ENCODE assay signal across 10 mouse cellular contexts in genomic region chr8:45267611-45268391, GRCm38 (mm10). TPM values are rescaled to one million over a fixed set of nuclear protein-coding genes. Genes with fewer than 3 reads are reported as not detected.
DNase-seq lines count a peak whose midpoint lies in the region; ATAC-seq and TF ChIP-seq lines count a peak whose summit lies in the region.
"Had no signal": no experiment of that assay in that cellular context is flagged by ENCODE, and none has a peak within 500 bp of the region (broad histone marks: within the 10 kb centered on the region; RNA-seq: fewer than 3 reads in every experiment).

No protein-coding gene starts in this region.

- H3K9ac ChIP-seq in kidney, embryonic 16.5 days (replicated peaks; ENCODE audit: low read length), result no peak overlapping the region
- no peak overlapping the region for H3K9ac ChIP-seq in forebrain, embryonic 16.5 days (replicated peaks; ENCODE audit: low read depth, low read length)

- no peak for TF ChIP-seq POLR2A in kidney, adult 2 months (IDR thresholded peaks at IDR 0.05; ENCODE audit: low read depth, low read length)

- DNase-seq in kidney, adult 2 months, result peak; percentile 17
- DNase-seq in adipocyte (ENCODE audit: low spot score), result peak; percentile 36
- peak; percentile 19 for DNase-seq in brain, adult 2 months (ENCODE audit: low read depth, low spot score)
- peak; percentile 31 for DNase-seq in lung, postnatal 10 days
- DNase-seq in right cerebral cortex, adult 2 months (ENCODE audit: low spot score in 2 of 2), result no peak

- 0 out of 2 replicates have a peak, but pooled peaks cover 3% of the 10 kb centered on the region for H3K4me1 ChIP-seq in kidney, adult 2 months (ENCODE audit: control insufficient read depth, insufficient read depth, low read length)
- no peaks in the 10 kb centered on the region for H3K4me1 ChIP-seq in kidney, embryonic 16.5 days (ENCODE audit: insufficient read depth, low read length)
- H3K4me1 ChIP-seq in forebrain, embryonic 16.5 days (replicated peaks; ENCODE audit: control insufficient read depth, insufficient read depth, low read length), result no peaks in the 10 kb centered on the region

- H3K27ac ChIP-seq in kidney, adult 2 months (ENCODE audit: insufficient read depth, low read depth, low read length), result no peak overlapping the region
- H3K27ac ChIP-seq in kidney, embryonic 16.5 days (ENCODE audit: low read length), result no peak overlapping the region
- no peak overlapping the region for H3K27ac ChIP-seq in forebrain, embryonic 16.5 days (ENCODE audit: low read length)

- TF ChIP-seq CTCF in kidney, adult 2 months (conservative IDR thresholded peaks at IDR 0.05; ENCODE audit: insufficient read depth, insufficient read length, low read depth, low read length), result no peak

- 43% methylated on average over 4 of the region's 4 CpGs for WGBS in kidney, adult 2 months
- 64% methylated on average over 4 of the region's 4 CpGs for WGBS in kidney, embryonic 16.5 days
- 92% methylated on average over 4 of the region's 4 CpGs for WGBS in forebrain, embryonic 16.5 days

- H3K9me3 ChIP-seq in kidney, embryonic 16.5 days (ENCODE audit: low read length), result no peaks in the 10 kb centered on the region; the same call in 1 of the 2 replicates
- H3K9me3 ChIP-seq in forebrain, embryonic 16.5 days (ENCODE audit: control insufficient read depth, low read length), result no peaks in the 10 kb centered on the region

- ATAC-seq in kidney, embryonic 16.5 days (ENCODE audit: low FRiP score, low TSS enrichment), result no peak
- ATAC-seq in forebrain, embryonic 16.5 days, result no peak
- ATAC-seq: intestine, embryonic 16.5 days had no signal

- no peaks in the 10 kb centered on the region for H3K36me3 ChIP-seq in kidney, adult 2 months (ENCODE audit: control insufficient read depth, insufficient read depth, low read length)
- no peaks in the 10 kb centered on the region for H3K36me3 ChIP-seq in kidney, embryonic 16.5 days (ENCODE audit: insufficient read depth, low read length)
- no peaks in the 10 kb centered on the region for H3K36me3 ChIP-seq in forebrain, embryonic 16.5 days (ENCODE audit: control insufficient read depth, insufficient read depth)

- H3K4me2 ChIP-seq in kidney, embryonic 16.5 days (replicated peaks; ENCODE audit: low read depth, low read length), result no peak overlapping the region
- no peak overlapping the region for H3K4me2 ChIP-seq in forebrain, embryonic 16.5 days (ENCODE audit: low read length)

- no peaks in the 10 kb centered on the region for H3K27me3 ChIP-seq in kidney, adult 2 months (replicated peaks; ENCODE audit: control insufficient read depth, insufficient read depth, low read length)
- no peaks in the 10 kb centered on the region for H3K27me3 ChIP-seq in kidney, embryonic 16.5 days (ENCODE audit: insufficient read depth, low read length)
- no peaks in the 10 kb centered on the region for H3K27me3 ChIP-seq in forebrain, embryonic 16.5 days (replicated peaks; ENCODE audit: control insufficient read depth, insufficient read depth, low read length)

- H3K4me3 ChIP-seq in kidney, adult 2 months (ENCODE audit: insufficient read depth, low read depth, low read length), result no peak overlapping the region
- H3K4me3 ChIP-seq in kidney, embryonic 16.5 days (ENCODE audit: low read length), result no peak overlapping the region
- no peak overlapping the region for H3K4me3 ChIP-seq in forebrain, embryonic 16.5 days (replicated peaks; ENCODE audit: low read length)

RNA-seq across cellular contexts. Expression of gene F11, which starts 6.0 kb away (rescaled TPM):
- polyA plus RNA-seq in kidney, adult 2 months (2012; rRNA removed), result not detected in 2 replicates
- 0.08 and 0.11 TPM in 2 replicates for polyA plus RNA-seq in kidney, embryonic 16.5 days (2015; fragmentation: Nextera tagmentation; extraction: Ambion mirVana)
- polyA plus RNA-seq in forebrain, embryonic 16.5 days (2015; fragmentation: Nextera tagmentation; extraction: Ambion mirVana), result not detected in 2 replicates
- polyA plus RNA-seq: gonadal fat pad, adult 2 months; thymus, postnatal 0 days had no signal

RNA-seq across cellular contexts. Expression of gene Klkb1, which starts 26.9 kb away (rescaled TPM):
- polyA plus RNA-seq in kidney, adult 2 months (2012; rRNA removed), result 1.1 and 1.3 TPM in 2 replicates
- polyA plus RNA-seq in kidney, embryonic 16.5 days (2015; fragmentation: Nextera tagmentation; extraction: Ambion mirVana), result 0.08 and 0.22 TPM in 2 replicates
- polyA plus RNA-seq in forebrain, embryonic 16.5 days (2015; fragmentation: Nextera tagmentation; extraction: Ambion mirVana), result 0.06 TPM in 1 of 2 replicates, not detected in the other
- polyA plus RNA-seq: thymus, postnatal 0 days had no signal

RNA-seq across cellular contexts. Expression of gene Gm45753, which starts 40.5 kb away (rescaled TPM):
- polyA plus RNA-seq in kidney, adult 2 months (2012; rRNA removed), result 0.25 and 0.48 TPM in 2 replicates
- polyA plus RNA-seq in kidney, embryonic 16.5 days (2015; fragmentation: Nextera tagmentation; extraction: Ambion mirVana), result 0.28 TPM in 1 of 2 replicates, not detected in the other
- polyA plus RNA-seq in forebrain, embryonic 16.5 days (2015; fragmentation: Nextera tagmentation; extraction: Ambion mirVana), result not detected in 2 replicates
- polyA plus RNA-seq: thymus, postnatal 0 days had no signal

Comparison
In these comparisons a context has a peak if more than half of its experiments do, and no peak if none do; other contexts are left out.
1. DNase-seq: peak in kidney, adult 2 months (single experiment), adipocyte (single experiment), brain, adult 2 months (single experiment) and lung, postnatal 10 days (single experiment); none in right cerebral cortex, adult 2 months (0 of 2).